Mouse (Mus musculus): ENCODE results near the gene 9030624G23Rik.
"Not testable (repeated sequence)": the region's sequence is repeated elsewhere in the genome, so short reads cannot be mapped to it uniquely, and the experiment has no call there.

Gene 9030624G23Rik

DNA sequence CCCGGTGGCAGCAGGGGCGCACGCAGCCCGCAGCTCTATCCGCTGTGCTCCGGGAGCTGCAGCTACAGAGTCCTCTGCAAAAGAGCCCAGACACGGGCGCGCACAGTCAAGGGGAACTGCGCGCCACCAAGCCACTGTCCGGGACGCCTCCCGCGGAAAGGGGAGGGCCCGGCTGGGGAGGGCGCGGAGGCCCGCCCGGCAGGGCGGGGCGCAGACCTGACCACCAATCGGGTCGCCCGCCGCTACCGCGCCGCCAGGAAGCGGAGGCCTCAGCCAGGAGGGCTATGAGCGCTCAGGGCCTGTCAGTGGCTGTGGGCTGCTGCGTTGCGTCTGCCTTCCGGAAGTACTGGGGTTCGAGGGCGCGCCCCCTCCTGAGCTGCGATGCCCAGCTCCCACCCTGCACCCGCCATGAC, at the start of gene 9030624G23Rik:
TSS of gene 9030624G23Rik (minus strand) at position 139 of the 413 bp plus-strand sequence.
- not testable (repeated sequence) for ATAC-seq (ENCODE audit: low TSS enrichment)

DNA sequence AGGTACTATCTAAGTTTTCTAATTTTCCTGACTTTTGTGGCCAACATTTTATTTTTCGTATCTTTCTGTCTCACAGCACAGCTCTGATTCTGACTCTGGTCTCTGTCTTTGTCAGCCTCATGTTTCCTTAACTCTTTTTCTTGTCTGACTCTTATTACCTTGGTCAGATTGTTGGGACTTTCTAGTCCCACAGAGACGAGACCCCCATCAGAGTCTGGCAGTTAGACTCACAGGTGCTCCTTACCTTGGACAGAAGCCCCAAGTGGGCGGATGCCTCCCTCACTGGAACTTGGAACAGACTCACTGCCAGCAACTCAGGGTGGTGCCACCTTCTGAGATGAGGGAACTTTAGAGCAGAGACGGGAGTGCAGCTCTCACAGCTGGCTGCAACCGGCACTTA, 13.9 kb downstream of the 9030624G23Rik start:
- not testable (repeated sequence) for ATAC-seq (ENCODE audit: low TSS enrichment)
